Mouse (Mus musculus): ENCODE results near the gene Taok3. TPM values are rescaled to one million over a fixed set of nuclear protein-coding genes. Genes with fewer than 3 reads are reported as not detected.
A peak's percentile ranks its signal among the peaks of the same experiment; 100 is the strongest.

The Taok3 gene
- total and polyA plus RNA-seq, 3 experiments = 8.3 to 35.0 (median 17.4) TPM

DNA sequence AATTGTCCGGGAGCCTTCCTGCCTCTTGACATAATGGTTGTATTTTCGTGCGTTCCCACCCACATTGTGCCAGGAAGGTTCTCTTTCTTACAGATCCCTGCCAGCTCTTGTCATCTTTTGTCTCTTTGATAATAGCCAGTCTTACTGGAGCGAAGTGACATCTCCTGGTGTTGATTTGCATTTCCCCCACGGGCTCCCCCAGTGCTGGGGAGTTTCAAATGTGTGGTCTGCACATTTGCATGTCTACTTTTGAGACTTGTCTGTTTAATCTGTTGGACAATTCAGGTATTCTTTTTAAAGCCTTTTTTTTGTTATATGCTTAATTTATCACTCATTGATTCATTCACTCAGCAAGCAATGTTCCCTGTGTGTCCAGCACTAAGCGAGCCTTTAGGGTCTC lies 58.1 kb downstream of the Taok3 start:
- Histone ChIP-seq H3K36me3 (replicated peaks in 1 of 2; ENCODE audit: control insufficient read depth in 1 of 2, insufficient read depth in 1 of 2, low read length in 1 of 2) (peaks cover 13 to 64% of the 10 kb centered on the region in 2 experiments), H3K9ac (ENCODE audit: insufficient read depth, low read depth) (no peak overlapping the region), H3K9me3 (replicated peaks; ENCODE audit: low read length) (peaks cover 28% of the 10 kb centered on the region), H3K27me3 (replicated peaks) (no peaks in the 10 kb centered on the region), H3K4me2 (ENCODE audit: insufficient read depth, low read depth, poor library complexity, severe bottlenecking) (peak overlapping the region; percentile 33), H3K4me1 (ENCODE audit: control insufficient read depth in 1 of 2, insufficient read depth in 2 of 2) (peaks cover 22 to 49% of the 10 kb centered on the region in 2 experiments), H3K27ac (ENCODE audit: insufficient read depth, low read depth) (peak overlapping the region; percentile 88), H3K79me2 (replicated peaks; ENCODE audit: control insufficient read depth, extremely low read depth, insufficient read depth, poor library complexity, severe bottlenecking) (peaks cover 4% of the 10 kb centered on the region; the same call in 1 of the 2 replicates), H3K4me3 (replicated peaks in 1 of 3; ENCODE audit: low read depth in 2 of 3, low read length in 2 of 3, poor library complexity in 1 of 3) (peak overlapping the region in 1 of 3 experiments; percentile 16)
- peak; percentile 87 for DNase-seq (ENCODE audit: extremely low read depth)
- no peak for TF ChIP-seq UBTF (IDR thresholded peaks at IDR 0.05; ENCODE audit: low read depth, low read length)
- 0 out of 2 replicates have a peak, but pooled peaks have one; percentile 2 for TF ChIP-seq NRF1 (IDR thresholded peaks at IDR 0.05; ENCODE audit: low read depth, low read length)
- no peak for TF ChIP-seq NELFE (IDR thresholded peaks at IDR 0.05; ENCODE audit: low read depth, low read length)
- TF ChIP-seq BHLHE40 (IDR thresholded peaks at IDR 0.05; ENCODE audit: low read depth, low read length) = peak; percentile 16; the same call in 1 of the 2 replicates
- TF ChIP-seq SIN3A (IDR thresholded peaks at IDR 0.05; ENCODE audit: low read length) = peak; percentile 68; the same call in 1 of the 2 replicates
- TF ChIP-seq JUND (conservative IDR thresholded peaks at IDR 0.05; ENCODE audit: low read depth, low read length) = peak; percentile 65
- peak; percentile 57 for TF ChIP-seq ETS1 (conservative IDR thresholded peaks at IDR 0.05; ENCODE audit: low read depth, low read length)
- no peak for TF ChIP-seq CTCF (conservative IDR thresholded peaks at IDR 0.05 in 1 of 2, IDR thresholded peaks at IDR 0.05 in 1 of 2; ENCODE audit: low read depth in 2 of 2, low read length in 2 of 2)
- peak; percentile 66; the same call in 1 of the 2 replicates for TF ChIP-seq EP300 (IDR thresholded peaks at IDR 0.05; ENCODE audit: low read length)
- TF ChIP-seq IRF4 (IDR thresholded peaks at IDR 0.05; ENCODE audit: low read depth, low read length) = peak; percentile 62
- peak; percentile 13; the same call in 1 of the 2 replicates for TF ChIP-seq SMC3 (IDR thresholded peaks at IDR 0.05; ENCODE audit: low read depth, low read length)
- 0 out of 2 replicates have a peak, but pooled peaks have one; percentile 38 for TF ChIP-seq CHD2 (IDR thresholded peaks at IDR 0.05; ENCODE audit: low read length)
- TF ChIP-seq TBP (conservative IDR thresholded peaks at IDR 0.05; ENCODE audit: low read depth, low read length) = 0 out of 2 replicates have a peak, but pooled peaks have one; percentile 22
- peak; percentile 45; the same call in 1 of the 2 replicates for TF ChIP-seq MAZ (IDR thresholded peaks at IDR 0.05; ENCODE audit: low read depth, low read length)
- no peak for TF ChIP-seq ZMIZ1 (IDR thresholded peaks at IDR 0.05; ENCODE audit: low read depth, low read length)
- TF ChIP-seq TCF12 (IDR thresholded peaks at IDR 0.05; ENCODE audit: low read depth, low read length) = peak; percentile 32; the same call in 1 of the 2 replicates
- no peak for TF ChIP-seq JUN (IDR thresholded peaks at IDR 0.05; ENCODE audit: insufficient read depth, low read depth, low read length)
- TF ChIP-seq POLR2A (IDR thresholded peaks at IDR 0.05; ENCODE audit: low read depth, low read length) = 0 out of 2 replicates have a peak, but pooled peaks have one; percentile 23
- TF ChIP-seq ZNF384 (IDR thresholded peaks at IDR 0.05; ENCODE audit: low read depth, low read length) = 0 out of 2 replicates have a peak, but pooled peaks have one; percentile 19
- in situ Hi-C loops (cut with MboI; ENCODE audit: low pct_ligation_motif_present, low pct_unique_long_range_greater_than_20kb, low sequenced_read_pairs) (loop anchor here (5.0 kb wide), 1 partner anchor 41 kb away; no protein-coding TSS in a partner anchor), dilution Hi-C loops (cut with MboI; ENCODE audit: extremely low pct_ligation_motif_present, extremely low pct_unique_long_range_greater_than_20kb, low sequenced_read_pairs) (no loop called here)

GRCm38 (mm10) chr5:117178486-117178885 lies 58.6 kb downstream of the Taok3 start:
- Histone ChIP-seq H3K9ac (ENCODE audit: insufficient read depth, low read depth) (no peak overlapping the region), H3K36me3 (replicated peaks in 1 of 2; ENCODE audit: control insufficient read depth in 1 of 2, insufficient read depth in 1 of 2, low read length in 1 of 2) (peaks cover 13 to 63% of the 10 kb centered on the region in 2 experiments), H3K4me1 (ENCODE audit: control insufficient read depth in 1 of 2, insufficient read depth in 2 of 2) (peaks cover 24 to 49% of the 10 kb centered on the region in 2 experiments), H3K9me3 (replicated peaks; ENCODE audit: low read length) (peaks cover 28% of the 10 kb centered on the region), H3K4me3 (replicated peaks in 1 of 3; ENCODE audit: low read depth in 2 of 3, low read length in 2 of 3, poor library complexity in 1 of 3) (no peak overlapping the region), H3K27ac (ENCODE audit: insufficient read depth, low read depth) (peak overlapping the region; percentile 63), H3K27me3 (replicated peaks) (no peaks in the 10 kb centered on the region), H3K4me2 (ENCODE audit: insufficient read depth, low read depth, poor library complexity, severe bottlenecking) (peak overlapping the region; percentile 33; the same call in 1 of the 2 replicates), H3K79me2 (replicated peaks; ENCODE audit: control insufficient read depth, extremely low read depth, insufficient read depth, poor library complexity, severe bottlenecking) (peaks cover 4% of the 10 kb centered on the region; the same call in 1 of the 2 replicates)
- dilution Hi-C loops (cut with MboI; ENCODE audit: extremely low pct_ligation_motif_present, extremely low pct_unique_long_range_greater_than_20kb, low sequenced_read_pairs) = no loop called here
- DNase-seq (ENCODE audit: extremely low read depth) = peak; percentile 80
- in situ Hi-C loops (cut with MboI; ENCODE audit: low pct_ligation_motif_present, low pct_unique_long_range_greater_than_20kb, low sequenced_read_pairs) = loop anchor here (5.0 kb wide), 1 partner anchor 41 kb away; no protein-coding TSS in a partner anchor
- no peak for TF ChIP-seq E2F4 (IDR thresholded peaks at IDR 0.05; ENCODE audit: insufficient replicate concordance, low read depth, low read length)
- TF ChIP-seq ZC3H11A (IDR thresholded peaks at IDR 0.05; ENCODE audit: low read depth, low read length) = no peak
- no peak for TF ChIP-seq USF1 (IDR thresholded peaks at IDR 0.05; ENCODE audit: low read depth, low read length)
- TF ChIP-seq UBTF (IDR thresholded peaks at IDR 0.05; ENCODE audit: low read depth, low read length) = no peak
- peak; percentile 81; the same call in 1 of the 2 replicates for TF ChIP-seq TCF12 (IDR thresholded peaks at IDR 0.05; ENCODE audit: low read depth, low read length)
- no peak for TF ChIP-seq SMC3 (IDR thresholded peaks at IDR 0.05; ENCODE audit: low read depth, low read length)
- no peak for TF ChIP-seq POLR2AphosphoS2 (IDR thresholded peaks at IDR 0.05; ENCODE audit: low read depth, low read length)
- TF ChIP-seq SIN3A (IDR thresholded peaks at IDR 0.05; ENCODE audit: low read length) = 0 out of 2 replicates have a peak, but pooled peaks have one; percentile 64
- TF ChIP-seq POLR2A (IDR thresholded peaks at IDR 0.05; ENCODE audit: low read depth, low read length) = 0 out of 2 replicates have a peak, but pooled peaks have one; percentile 3
- no peak; the same call in 1 of the 2 replicates for TF ChIP-seq MEF2A (IDR thresholded peaks at IDR 0.05; ENCODE audit: borderline replicate concordance, low read depth, low read length)
- no peak for TF ChIP-seq USF2 (conservative IDR thresholded peaks at IDR 0.05; ENCODE audit: low read depth, low read length)
- TF ChIP-seq ZNF384 (IDR thresholded peaks at IDR 0.05; ENCODE audit: low read depth, low read length) = no peak
- TF ChIP-seq BHLHE40 (IDR thresholded peaks at IDR 0.05; ENCODE audit: low read depth, low read length) = peak; percentile 49
- TF ChIP-seq PAX5 (IDR thresholded peaks at IDR 0.05; ENCODE audit: low read length) = no peak
- no peak for TF ChIP-seq KAT2A (IDR thresholded peaks at IDR 0.05; ENCODE audit: insufficient replicate concordance, low read length)
- TF ChIP-seq JUND (conservative IDR thresholded peaks at IDR 0.05; ENCODE audit: low read depth, low read length) = peak; percentile 13; the same call in 1 of the 2 replicates
- no peak for TF ChIP-seq ZKSCAN1 (IDR thresholded peaks at IDR 0.05; ENCODE audit: borderline replicate concordance, low read depth, low read length)
- no peak for TF ChIP-seq CTCF (conservative IDR thresholded peaks at IDR 0.05 in 1 of 2, IDR thresholded peaks at IDR 0.05 in 1 of 2; ENCODE audit: low read depth in 2 of 2, low read length in 2 of 2)
- no peak for TF ChIP-seq RAD21 (IDR thresholded peaks at IDR 0.05; ENCODE audit: low read depth, low read length)
- no peak; the same call in 1 of the 2 replicates for TF ChIP-seq IRF4 (IDR thresholded peaks at IDR 0.05; ENCODE audit: low read depth, low read length)
